Comparison of ENCODE assay signal across 15 mouse cellular contexts in the genomic region with DNA sequence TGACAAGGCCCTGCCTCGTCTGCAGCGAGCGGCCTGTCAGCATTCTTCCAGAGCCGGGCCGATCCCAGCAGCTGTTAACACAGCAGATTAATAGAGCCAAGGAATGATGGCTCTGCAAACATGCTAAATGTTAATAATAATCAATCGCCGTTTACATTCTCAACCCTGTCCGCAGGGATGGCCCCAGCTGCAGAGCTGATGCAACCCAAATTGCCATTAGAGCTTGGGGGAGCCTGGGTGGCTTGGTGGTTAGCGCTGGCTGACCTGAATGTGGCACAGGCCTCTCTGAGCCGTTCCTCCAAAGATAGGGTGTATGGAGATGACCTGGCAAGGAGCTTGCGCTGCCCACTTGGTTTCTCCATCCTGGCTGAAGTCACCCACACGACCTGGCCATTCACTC.
"Had no signal": no experiment of that assay in that cellular context is flagged by ENCODE, and none has a peak within 500 bp of the region (broad histone marks: within the 10 kb centered on the region; RNA-seq: fewer than 3 reads in every experiment).

No protein-coding gene starts in this region.

- H3K4me3 ChIP-seq: kidney, embryonic 15.5 days; left cerebral cortex, adult 2 months; limb, embryonic 10.5 days; liver, embryonic 15.5 days; megakaryocyte, embryonic 14.5 days; midbrain, embryonic 13.5 days; stomach, embryonic 15.5 days had no signal

- H3K9me3 ChIP-seq: kidney, embryonic 15.5 days; limb, embryonic 10.5 days; liver, embryonic 15.5 days; megakaryocyte, embryonic 14.5 days; midbrain, embryonic 13.5 days; stomach, embryonic 15.5 days had no signal

- H3K36me3 ChIP-seq: kidney, embryonic 15.5 days; liver, embryonic 15.5 days; midbrain, embryonic 13.5 days; stomach, embryonic 15.5 days had no signal

- H3K27me3 ChIP-seq: liver, embryonic 15.5 days had no signal

- H3K27ac ChIP-seq: left cerebral cortex, adult 2 months; macrophage; stomach, embryonic 15.5 days had no signal

- DNase-seq: kidney, adult 18-20 months; kidney, postnatal 14 days; lung, adult 2 months; lung, postnatal 14 days; right cerebral cortex, postnatal 14 days; thymus, postnatal 4 days had no signal

- H3K4me2 ChIP-seq: kidney, embryonic 15.5 days; liver, embryonic 11.5 days; midbrain, embryonic 13.5 days; stomach, embryonic 15.5 days had no signal

- H3K9ac ChIP-seq: kidney, embryonic 15.5 days; liver, embryonic 15.5 days; midbrain, embryonic 13.5 days; stomach, embryonic 15.5 days had no signal
